Mouse (Mus musculus) thymus, postnatal 0 days (tissue): ENCODE results near the gene Hoxc11. TPM values are rescaled to one million over a fixed set of nuclear protein-coding genes. Genes with fewer than 3 reads are reported as not detected.

Experiments
- DNase-seq: peaks from one replicate; pipeline ENCODE4 v3.0.0-alpha.2; 2015; ENCODE audit warnings: low spot score
- polyA plus RNA-seq: library from polyadenylated mRNA; unstranded; fragments of >200 nt; fragmentation: Nextera tagmentation; extraction: Ambion mirVana; gene quantifications from 2 replicates; pipeline ENCODE4 v1.2.1, GENCODE M21; 2015

The Hoxc11 gene
- polyA plus RNA-seq, 1 experiment from 2014 or later, result 0.09 TPM

DNA sequence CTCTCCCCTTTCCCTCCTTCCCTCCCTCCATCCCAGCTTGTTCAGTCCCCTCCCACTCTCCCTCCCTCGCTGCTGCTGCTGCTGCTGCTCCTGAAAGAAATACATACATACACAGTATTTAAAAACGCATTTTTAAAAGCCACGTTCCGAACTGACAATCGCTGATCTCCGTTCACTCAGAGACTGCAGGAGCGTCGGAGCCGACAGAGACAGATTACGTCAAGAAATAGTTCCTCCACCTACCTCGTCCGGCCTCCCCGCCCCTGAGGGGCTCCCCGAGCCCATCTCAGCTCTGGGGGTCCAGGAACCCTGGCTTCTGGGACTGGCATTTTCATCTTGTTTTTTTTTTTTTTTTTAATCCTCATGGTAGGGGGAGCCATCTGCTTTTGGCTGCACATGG is 26.7 kb downstream of the Hoxc11 start:
- DNase-seq, result no peak

DNA sequence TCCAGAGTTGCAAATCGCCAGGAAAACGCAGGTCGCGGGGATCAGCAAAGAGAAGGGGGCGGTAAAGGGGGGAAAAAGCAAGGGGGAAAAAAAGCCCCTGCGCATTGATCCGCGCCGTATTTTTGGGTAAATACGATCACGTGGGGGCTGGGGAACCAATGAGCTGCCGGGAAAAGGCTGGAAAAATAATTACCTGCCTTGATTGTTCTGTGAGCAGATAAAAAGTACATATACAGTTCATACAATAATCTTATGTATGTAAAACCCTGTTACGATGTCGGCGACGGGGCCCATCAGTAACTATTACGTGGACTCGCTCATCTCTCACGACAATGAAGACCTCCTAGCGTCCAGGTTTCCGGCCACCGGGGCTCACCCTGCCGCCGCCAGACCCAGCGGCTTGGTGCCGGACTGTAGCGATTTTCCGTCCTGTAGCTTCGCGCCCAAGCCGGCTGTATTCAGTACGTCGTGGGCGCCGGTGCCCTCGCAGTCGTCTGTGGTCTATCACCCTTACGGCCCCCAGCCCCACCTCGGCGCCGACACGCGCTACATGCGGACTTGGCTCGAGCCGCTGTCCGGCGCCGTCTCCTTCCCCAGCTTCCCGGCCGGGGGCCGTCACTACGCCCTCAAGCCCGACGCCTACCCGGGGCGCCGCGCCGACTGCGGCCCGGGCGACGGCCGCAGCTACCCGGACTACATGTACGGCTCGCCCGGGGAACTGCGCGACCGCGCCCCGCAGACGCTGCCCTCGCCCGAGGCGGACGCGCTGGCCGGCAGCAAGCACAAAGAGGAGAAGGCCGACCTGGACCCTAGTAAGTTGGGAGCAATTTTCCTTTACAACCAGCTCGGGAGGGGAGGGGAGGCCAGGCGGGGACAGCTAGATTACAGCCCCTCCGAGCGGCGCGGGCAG is 27.4 kb downstream of the Hoxc11 start:
- DNase-seq, result no peak

GRCm38 (mm10) chr15:102983716-102984115 is 29.5 kb downstream of the Hoxc11 start:
- DNase-seq, result no peak

GRCm38 (mm10) chr15:102984521-102984920 is 30.3 kb downstream of the Hoxc11 start:
- DNase-seq, result no peak

DNA sequence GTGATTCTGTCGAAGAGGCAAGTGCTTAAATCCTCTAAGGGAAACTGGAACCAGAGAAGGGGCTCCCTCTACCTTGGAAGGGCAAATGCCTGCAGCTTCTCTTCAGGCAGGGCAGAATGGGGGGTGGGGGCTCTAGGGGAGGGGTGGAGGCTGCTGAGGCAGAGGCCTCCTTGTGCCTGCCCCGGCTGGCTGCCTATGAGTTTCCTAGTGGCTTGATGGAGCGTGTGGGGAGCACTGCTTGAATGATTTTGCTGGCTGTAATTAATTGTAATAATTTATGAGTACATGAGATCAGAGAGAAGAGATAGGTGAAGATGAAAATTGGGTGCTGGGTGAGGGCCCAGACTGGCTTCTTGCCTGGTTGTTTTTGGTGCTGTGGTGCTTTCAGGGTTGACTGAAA is 30.7 kb downstream of the Hoxc11 start:
- DNase-seq, result no peak

DNA sequence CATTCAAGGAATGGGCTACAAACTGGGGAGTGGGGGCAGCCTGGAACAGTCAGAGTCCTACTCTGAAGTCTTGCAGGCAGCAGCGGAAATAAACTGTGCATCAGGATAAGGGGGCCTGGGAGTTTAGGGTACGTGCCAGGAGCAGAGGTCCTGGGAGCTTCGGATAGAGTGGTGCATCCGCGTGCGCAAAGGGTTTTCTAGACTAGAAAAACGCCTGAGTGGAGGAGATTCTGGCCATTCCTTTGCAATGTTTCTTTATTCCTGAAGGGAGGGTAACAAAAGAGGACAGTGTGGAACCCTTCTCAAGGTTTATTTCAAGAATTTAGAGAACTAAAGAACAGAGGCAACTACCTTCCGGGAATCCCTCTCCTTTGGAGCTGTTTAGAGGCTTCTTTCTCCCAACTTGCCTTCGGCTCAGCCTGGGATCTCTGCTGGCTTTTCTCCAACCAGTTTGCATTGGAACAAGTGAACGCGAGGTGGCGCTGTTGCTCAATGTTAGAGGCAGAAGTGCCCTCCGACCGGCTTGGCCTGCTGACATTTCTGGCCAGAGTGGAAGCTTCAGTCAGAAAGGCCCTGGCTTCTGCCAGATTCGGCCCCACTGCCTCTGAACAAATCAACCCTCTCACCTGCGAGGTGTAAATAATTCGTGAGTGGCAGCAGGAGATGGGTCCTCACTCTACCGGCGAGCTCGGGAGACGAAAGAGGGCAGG is 33.1 kb downstream of the Hoxc11 start:
- peak; percentile 79 for DNase-seq

- no peak for DNase-seq
These were observed 33.9 kb downstream of the Hoxc11 start for GRCm38 (mm10) chr15:102988078-102988477.

DNA sequence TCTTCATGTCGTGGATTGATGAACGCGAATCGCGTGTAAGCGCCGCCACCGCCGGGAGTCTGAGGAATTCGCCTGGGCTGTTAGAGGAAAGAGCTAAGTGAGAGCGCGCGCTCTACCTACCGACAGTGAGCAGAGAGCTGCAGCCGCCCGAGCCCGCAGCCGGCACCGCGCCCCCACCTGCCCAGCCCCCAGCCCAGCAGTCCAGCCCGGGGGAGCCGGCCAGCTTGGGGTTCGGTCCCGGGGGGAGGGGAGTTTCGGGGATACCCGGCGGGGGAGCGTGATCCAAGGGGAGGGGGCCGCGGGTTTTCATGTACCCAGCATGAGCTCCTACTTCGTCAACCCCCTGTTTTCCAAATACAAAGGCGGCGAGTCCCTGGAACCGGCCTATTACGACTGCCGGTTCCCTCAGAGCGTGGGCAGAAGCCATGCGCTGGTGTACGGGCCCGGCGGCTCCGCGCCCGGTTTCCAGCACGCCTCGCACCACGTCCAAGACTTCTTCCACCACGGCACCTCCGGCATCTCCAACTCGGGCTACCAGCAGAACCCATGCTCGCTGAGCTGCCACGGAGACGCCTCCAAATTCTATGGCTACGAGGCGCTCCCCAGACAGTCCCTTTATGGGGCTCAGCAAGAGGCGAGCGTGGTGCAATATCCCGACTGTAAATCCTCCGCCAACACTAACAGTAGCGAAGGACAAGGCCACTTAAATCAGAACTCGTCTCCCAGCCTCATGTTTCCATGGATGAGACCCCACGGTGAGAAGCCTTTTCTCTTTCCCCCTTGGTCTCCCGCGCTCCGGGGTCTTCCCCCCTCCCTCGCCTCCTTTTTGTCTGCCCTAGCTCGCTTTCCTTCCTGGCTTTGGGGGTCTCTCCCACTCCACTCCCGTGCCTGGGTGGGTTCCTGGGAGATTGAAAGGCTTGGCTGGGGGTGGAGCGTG is 36.5 kb downstream of the Hoxc11 start, which contains the start of gene Hoxc8:
Gene Hoxc8, plus strand, starts transcription at position 147 of the 937 bp plus-strand sequence.
- no peak for DNase-seq

- no peak for DNase-seq
These were observed 37.6 kb downstream of the Hoxc11 start for GRCm38 (mm10) chr15:102991782-102992181.

DNA sequence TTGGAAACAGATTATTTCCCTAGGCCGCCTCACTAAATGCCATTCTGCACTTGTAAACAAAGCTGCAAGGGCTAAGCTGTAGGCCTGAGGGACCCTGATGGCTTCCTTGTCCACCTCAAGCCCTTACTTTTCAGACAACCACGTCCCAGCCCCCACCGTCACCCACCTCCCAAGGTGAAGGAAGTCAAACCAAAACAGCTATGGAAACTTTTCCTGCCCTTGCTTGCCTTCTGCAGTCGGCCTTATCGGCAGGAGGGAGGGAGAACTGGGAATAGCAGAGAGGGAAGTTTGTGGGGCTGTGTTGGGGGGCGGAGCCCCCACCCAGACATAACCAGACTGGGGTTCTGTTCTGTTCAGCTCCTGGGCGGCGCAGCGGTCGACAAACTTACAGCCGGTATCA is 38.0 kb downstream of the Hoxc11 start:
- DNase-seq, result no peak

GRCm38 (mm10) chr15:102992863-102993262 is 38.6 kb downstream of the Hoxc11 start:
- DNase-seq, result no peak

DNA sequence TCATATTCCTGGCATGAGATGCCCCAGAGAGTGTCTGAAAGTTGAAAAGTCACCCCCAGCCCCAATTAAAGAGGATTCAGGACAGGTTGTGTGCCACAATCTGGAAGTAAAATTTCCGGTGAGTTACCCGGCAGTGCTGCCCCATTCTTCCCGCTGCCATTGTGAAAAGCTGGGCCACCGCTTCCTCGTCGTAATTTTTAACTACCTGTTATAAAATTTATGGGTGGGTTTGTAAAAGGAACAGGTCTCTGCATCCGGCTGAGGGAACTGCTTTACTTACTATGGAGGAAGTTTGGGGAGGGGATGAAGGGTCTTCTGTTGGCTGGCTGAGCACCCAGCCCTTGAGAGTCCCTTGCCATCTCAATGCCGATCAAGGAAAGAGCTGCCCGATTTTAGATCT is 42.3 kb downstream of the Hoxc11 start:
- no peak for DNase-seq

GRCm38 (mm10) chr15:102997431-102997830 is 43.2 kb downstream of the Hoxc11 start:
- no peak for DNase-seq

DNA sequence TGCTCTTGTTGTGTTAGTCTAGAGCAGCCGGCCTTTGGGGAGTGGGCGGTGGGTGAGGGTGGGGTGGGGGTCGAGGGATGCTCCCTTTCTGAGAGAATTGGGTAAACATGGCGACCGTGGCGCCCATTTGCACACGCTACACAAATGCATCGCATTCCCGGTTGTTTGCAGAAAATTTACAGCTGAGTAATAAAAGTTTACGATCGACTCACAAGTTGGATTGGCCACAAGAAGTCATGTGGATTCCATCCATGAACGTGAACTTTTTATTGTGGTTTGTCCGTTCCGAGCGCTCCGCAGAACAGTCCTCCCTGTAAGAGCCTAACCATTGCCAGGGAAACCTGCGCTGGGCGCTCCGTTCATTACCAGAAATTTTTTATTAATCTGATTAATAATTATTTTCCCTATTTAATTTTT is 43.7 kb downstream of the Hoxc11 start, which contains the start of gene Hoxc6:
Gene Hoxc6, plus strand, starts transcription at position 319 of the 417 bp plus-strand sequence.
- no peak for DNase-seq

- no peak for DNase-seq
These were observed 44.5 kb downstream of the Hoxc11 start for GRCm38 (mm10) chr15:102998608-102999182.

DNA sequence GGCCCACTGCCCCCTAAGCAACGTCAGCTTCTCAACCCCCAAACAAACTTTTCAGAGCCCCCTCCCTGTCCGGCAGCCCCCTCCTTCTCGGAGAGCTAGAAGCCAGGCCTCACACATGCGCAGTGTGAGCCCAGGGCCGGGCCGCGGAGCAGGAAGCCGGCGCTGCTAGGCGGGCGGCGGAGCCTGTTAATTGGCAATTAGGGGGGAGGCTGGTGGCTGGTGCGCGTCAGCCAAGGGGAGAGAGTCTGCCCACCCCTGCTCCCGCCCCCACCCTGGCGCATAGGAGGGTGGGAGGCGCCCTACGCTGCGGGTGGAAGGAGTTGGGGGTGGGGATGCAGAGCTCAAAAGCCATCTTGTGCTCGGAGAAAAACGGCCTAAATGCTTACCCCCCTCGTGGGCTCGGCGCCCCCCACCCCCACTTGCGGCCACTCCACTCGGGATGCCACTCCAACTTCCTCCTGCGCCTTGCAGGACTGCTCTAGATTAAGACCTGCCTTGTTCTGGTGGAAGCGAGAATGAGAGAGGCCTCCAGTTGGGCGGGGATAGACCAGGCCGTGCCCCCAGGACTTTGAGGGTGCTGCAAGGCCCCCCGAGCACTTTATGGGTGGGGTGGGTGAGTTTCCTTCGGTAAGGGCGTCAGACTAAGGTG is 45.1 kb downstream of the Hoxc11 start:
- peak; percentile 21 for DNase-seq

DNA sequence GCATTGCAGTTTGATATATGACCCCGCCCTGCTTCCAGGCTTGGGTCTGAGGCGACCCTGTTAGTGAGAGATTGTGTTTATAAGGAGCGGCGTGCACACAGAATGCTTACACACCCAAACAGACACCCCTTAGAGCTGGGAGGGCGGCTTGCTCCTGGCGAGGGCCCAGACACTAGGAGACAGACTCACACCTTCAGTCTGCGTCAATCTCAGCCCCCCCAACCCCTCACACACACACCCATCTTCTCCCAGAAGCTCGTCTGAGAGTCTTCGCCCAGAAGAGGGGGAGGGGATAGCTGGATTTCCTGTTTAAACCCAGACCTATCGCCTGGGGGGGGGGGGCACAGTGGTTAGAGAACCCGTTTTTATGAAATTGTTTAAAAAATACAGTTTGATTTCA is 45.7 kb downstream of the Hoxc11 start:
- no peak for DNase-seq

DNA sequence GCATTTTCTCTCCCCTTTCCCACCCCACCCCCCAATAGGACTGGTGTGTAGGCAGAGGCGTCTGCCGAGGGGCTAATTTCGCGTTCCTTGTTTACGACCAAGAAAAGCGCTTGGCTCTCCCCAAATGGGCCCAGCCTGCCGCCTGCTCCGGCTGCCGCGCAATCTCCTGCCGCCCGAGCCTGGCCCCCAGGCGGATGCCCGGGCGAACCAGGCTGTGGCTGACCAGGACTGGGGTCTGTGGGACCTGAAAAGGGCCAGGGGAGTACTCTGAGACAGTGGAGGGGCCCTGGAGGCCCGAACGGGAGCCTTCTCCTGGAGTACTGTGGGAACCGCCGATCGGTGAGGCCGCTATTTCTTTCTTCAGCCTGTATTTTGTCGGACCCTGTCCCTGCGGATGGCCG is 46.3 kb downstream of the Hoxc11 start:
- no peak for DNase-seq

DNA sequence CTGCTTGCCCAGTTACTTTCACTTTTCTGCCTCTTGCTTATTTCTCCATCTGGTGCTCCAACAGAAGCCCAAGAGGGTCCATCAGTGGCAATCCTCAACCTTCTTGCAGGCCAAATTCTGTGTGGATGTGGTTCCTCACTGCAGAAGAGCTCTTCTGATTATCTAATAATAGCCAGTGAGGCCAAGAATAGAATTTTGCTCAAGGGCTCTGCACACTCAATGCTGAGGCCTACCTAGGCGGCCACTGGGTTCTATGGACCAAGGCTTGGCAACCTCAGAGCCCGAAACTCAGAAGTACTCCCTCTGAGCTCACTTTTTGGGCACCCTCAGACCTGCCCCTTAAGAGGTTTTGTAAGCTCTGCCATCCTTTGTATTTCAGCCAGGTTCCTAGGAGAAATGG is 47.1 kb downstream of the Hoxc11 start:
- no peak for DNase-seq

DNA sequence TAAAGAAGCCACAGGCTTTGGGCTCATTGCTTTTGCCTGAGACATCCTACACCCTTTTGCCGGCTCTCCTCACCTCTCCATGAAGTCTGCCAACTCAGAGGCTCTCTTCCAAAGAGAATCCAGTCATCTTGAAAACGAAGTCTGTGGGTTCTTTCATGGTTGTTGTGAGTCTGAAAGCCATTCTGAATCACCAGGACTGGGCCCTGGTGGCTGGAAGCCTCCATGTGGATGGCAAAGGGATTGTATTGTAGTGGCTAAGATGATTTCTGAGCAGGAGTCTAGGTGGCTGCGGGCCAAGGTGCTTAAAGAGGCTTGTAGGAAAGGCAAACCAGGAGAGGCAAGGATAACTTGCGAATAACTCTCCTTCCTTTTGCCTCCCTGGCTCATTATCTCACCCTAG is 47.9 kb downstream of the Hoxc11 start:
- no peak for DNase-seq
